Mouse (Mus musculus): Measurements from ENCODE around the gene Fiz1. TPM values are rescaled to one million over a fixed set of nuclear protein-coding genes. Genes with fewer than 3 reads are reported as not detected.
A peak's percentile ranks its signal among the peaks of the same experiment; 100 is the strongest.

The Fiz1 gene
- polyA plus RNA-seq, 1 experiment from 2014 or later, result 46.4 TPM

DNA sequence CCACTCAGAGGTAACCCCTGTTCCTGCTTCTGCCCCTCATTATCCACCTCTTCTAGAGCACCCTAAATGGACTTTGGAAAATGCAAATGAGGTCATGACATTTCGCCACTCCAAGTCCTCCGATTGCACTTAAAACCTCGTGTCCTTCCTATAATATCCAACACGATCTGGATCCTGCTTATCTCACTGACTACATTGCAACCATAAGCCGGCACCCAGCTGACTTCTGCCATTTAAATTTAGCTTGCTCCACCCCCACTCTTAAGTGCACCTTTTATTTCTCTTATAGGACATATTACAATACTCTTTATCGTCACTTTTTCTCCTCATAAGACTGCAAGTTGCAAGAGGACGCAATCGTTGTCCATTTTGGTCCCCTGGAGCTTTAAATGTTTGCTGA is 23.0 kb upstream of the Fiz1 start:
- H3K27ac ChIP-seq (ENCODE audit: low read depth), result peak overlapping the region; percentile 96
- WGBS, result 81% methylated on average over 8 of the region's 8 CpGs
- peak overlapping the region; percentile 68 for H3K4me2 ChIP-seq
- DNase-seq, result no peak
- no peaks in the 10 kb centered on the region for H3K4me1 ChIP-seq (ENCODE audit: insufficient read depth)
- TF ChIP-seq CTCF (IDR thresholded peaks at IDR 0.05; ENCODE audit: low read depth), result no peak
- 0 out of 2 replicates have a peak overlapping the region, but pooled peaks have one; percentile 70 for H3K9ac ChIP-seq
- peaks cover 1% of the 10 kb centered on the region; the same call in 1 of the 2 replicates for H3K9me3 ChIP-seq (ENCODE audit: low read depth, low read length)
- peak overlapping the region; percentile 62 for H3K4me3 ChIP-seq (ENCODE audit: low read depth, low read length)
- no peak for ATAC-seq (ENCODE audit: insufficient read depth)
- H3K36me3 ChIP-seq (ENCODE audit: insufficient read depth), result peaks cover 33% of the 10 kb centered on the region
- no peaks in the 10 kb centered on the region for H3K27me3 ChIP-seq (ENCODE audit: insufficient read depth, low read length)

DNA sequence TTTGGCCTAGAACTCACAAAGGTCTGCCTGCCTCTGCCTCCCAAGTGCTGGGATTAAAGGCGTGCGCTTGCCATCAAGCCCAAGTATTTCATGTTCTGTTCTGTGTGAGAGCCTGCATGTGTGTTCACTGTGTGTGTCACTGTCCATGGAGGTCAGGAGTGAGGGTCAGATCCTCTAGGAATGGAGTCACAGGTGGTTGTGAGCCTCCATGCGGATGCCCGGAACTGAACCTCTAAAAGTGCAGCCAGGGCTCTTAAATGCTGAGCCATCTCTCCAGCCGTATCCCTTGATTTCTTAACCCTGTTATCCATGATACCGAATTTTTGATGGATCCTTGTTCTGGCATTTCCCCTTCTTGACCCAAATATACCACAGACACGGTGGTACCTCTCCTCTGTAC is 22.5 kb upstream of the Fiz1 start:
- DNase-seq, result no peak
- Histone ChIP-seq H3K27ac (ENCODE audit: low read depth) (no peak overlapping the region), H3K9ac (no peak overlapping the region), H3K27me3 (ENCODE audit: insufficient read depth, low read length) (no peaks in the 10 kb centered on the region), H3K4me3 (ENCODE audit: low read depth, low read length) (no peak overlapping the region), H3K9me3 (ENCODE audit: low read depth, low read length) (peaks cover 6% of the 10 kb centered on the region), H3K36me3 (ENCODE audit: insufficient read depth) (peaks cover 37% of the 10 kb centered on the region), H3K4me2 (no peak overlapping the region), H3K4me1 (ENCODE audit: insufficient read depth) (no peaks in the 10 kb centered on the region)
- TF ChIP-seq CTCF (IDR thresholded peaks at IDR 0.05; ENCODE audit: low read depth), result no peak
- WGBS, result 90% methylated on average over 7 of the region's 7 CpGs
- no peak for ATAC-seq (ENCODE audit: insufficient read depth)

DNA sequence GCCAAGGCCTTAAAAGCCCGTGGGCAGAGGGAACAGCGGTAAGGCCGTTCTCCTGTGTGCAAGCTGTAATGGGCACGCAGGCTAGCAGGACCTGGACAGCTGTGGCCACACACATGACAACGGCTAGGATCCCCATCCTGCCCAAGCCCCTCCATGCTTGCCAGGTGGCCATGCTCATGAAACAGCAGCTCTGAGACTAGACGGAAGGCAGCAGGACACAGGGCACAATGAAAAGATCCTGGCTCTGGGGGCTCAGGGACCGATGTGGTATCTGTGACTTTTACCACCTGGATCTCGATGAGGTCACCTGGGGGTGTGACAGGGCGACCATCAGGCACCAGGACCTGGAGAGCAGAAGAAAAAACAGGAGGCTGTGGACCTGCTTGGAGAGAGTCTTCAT is 21.6 kb upstream of the Fiz1 start:
- DNase-seq, result no peak
- H3K9me3 ChIP-seq (ENCODE audit: low read depth, low read length), result peaks cover 15% of the 10 kb centered on the region
- H3K36me3 ChIP-seq (ENCODE audit: insufficient read depth), result peaks cover 46% of the 10 kb centered on the region
- H3K4me2 ChIP-seq, result no peak overlapping the region
- no peak for ATAC-seq (ENCODE audit: insufficient read depth)
- no peak overlapping the region for H3K4me3 ChIP-seq (ENCODE audit: low read depth, low read length)
- no peak overlapping the region for H3K9ac ChIP-seq
- H3K4me1 ChIP-seq (ENCODE audit: insufficient read depth), result no peaks in the 10 kb centered on the region
- H3K27me3 ChIP-seq (ENCODE audit: insufficient read depth, low read length), result no peaks in the 10 kb centered on the region
- 86% methylated on average over 9 of the region's 9 CpGs for WGBS
- TF ChIP-seq CTCF (IDR thresholded peaks at IDR 0.05; ENCODE audit: low read depth), result no peak
- H3K27ac ChIP-seq (ENCODE audit: low read depth), result no peak overlapping the region

DNA sequence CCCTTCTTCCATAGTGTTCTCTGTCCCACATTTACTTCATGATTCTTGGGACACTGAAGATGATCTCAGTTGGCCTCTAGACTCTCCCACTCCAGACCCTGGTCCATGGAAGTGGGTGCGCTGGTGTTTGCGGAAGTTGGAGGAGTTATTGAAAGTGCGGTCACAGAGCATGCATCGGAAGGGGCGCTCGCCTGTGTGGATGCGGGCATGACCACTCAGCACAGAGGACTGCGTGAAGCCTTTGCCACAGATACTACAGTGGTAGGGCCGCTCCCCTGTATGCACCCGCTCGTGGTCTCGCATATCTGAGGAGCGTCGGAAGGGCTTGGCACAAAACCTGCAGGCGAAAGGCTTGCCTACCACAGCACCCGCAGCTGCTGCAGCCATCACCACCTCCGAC is 21.1 kb upstream of the Fiz1 start:
- H3K27ac ChIP-seq (ENCODE audit: low read depth), result no peak overlapping the region
- TF ChIP-seq CTCF (IDR thresholded peaks at IDR 0.05; ENCODE audit: low read depth), result no peak
- H3K4me2 ChIP-seq, result no peak overlapping the region
- no peak overlapping the region for H3K4me3 ChIP-seq (ENCODE audit: low read depth, low read length)
- 95% methylated on average over 17 of the region's 17 CpGs for WGBS
- peaks cover 51% of the 10 kb centered on the region for H3K36me3 ChIP-seq (ENCODE audit: insufficient read depth)
- peaks cover 20% of the 10 kb centered on the region for H3K9me3 ChIP-seq (ENCODE audit: low read depth, low read length)
- H3K9ac ChIP-seq, result no peak overlapping the region
- no peaks in the 10 kb centered on the region for H3K27me3 ChIP-seq (ENCODE audit: insufficient read depth, low read length)
- DNase-seq (no peak), ATAC-seq (ENCODE audit: insufficient read depth) (no peak)
- no peaks in the 10 kb centered on the region for H3K4me1 ChIP-seq (ENCODE audit: insufficient read depth)

DNA sequence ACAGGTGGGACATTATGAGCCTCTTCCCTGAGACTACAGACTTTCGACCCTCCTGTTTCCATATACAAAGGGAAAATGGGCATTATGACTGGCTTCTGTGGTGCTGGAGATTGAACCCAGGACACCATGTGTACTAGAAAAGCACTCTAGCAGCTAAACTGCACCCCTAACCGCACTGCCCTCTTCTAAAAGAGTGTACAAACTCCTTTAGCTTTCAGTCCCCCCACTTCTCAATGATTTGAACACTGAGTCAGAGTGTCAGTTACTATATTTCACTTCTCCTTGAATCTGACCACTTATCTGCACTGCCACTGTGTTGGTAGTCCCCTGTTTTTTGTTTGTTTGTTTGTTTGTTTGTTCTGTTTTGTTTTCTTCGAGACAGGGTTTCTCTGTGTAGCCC is 19.3 kb upstream of the Fiz1 start, which contains the start of gene 4632433K11Rik:
Gene 4632433K11Rik, plus strand, starts transcription at position 301 of the 400 bp plus-strand sequence.
- no peak within 1 kb of the TSS for H3K4me3 ChIP-seq (ENCODE audit: low read depth, low read length)
- no peak within 1 kb of the TSS for H3K27ac ChIP-seq (ENCODE audit: low read depth)
- no peaks in the 10 kb centered on the region for H3K27me3 ChIP-seq (ENCODE audit: insufficient read depth, low read length)
- ATAC-seq (ENCODE audit: insufficient read depth) (no peak), DNase-seq (no peak)
- no peak within 1 kb of the TSS for H3K9ac ChIP-seq
- H3K9me3 ChIP-seq (ENCODE audit: low read depth, low read length), result peaks cover 38% of the 10 kb centered on the region
- TF ChIP-seq CTCF (IDR thresholded peaks at IDR 0.05; ENCODE audit: low read depth), result no peak
- H3K36me3 ChIP-seq (ENCODE audit: insufficient read depth), result peaks cover 69% of the 10 kb centered on the region
- WGBS, result 85% methylated on average over 3 of the region's 3 CpGs
- no peaks in the 10 kb centered on the region for H3K4me1 ChIP-seq (ENCODE audit: insufficient read depth)
- no peak within 1 kb of the TSS for H3K4me2 ChIP-seq

DNA sequence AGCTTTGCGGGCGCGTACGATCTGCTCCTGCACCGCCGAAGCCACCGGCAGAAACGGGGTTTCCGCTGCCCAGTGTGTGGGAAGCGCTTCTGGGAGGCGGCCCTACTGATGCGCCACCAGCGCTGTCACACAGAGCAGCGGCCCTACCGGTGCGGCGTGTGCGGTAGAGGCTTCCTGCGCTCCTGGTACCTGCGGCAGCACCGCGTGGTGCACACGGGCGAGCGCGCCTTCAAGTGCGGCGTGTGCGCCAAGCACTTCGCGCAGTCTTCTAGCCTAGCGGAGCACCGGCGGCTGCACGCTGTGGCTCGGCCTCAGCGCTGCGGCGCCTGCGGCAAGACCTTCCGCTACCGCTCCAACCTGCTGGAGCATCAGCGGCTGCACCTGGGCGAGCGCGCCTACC is 17.0 kb upstream of the Fiz1 start:
- Histone ChIP-seq H3K9me3 (ENCODE audit: low read depth, low read length) (peaks cover 40% of the 10 kb centered on the region), H3K9ac (no peak overlapping the region), H3K27ac (ENCODE audit: low read depth) (no peak overlapping the region), H3K4me2 (no peak overlapping the region), H3K4me3 (ENCODE audit: low read depth, low read length) (no peak overlapping the region), H3K4me1 (ENCODE audit: insufficient read depth) (no peaks in the 10 kb centered on the region), H3K36me3 (ENCODE audit: insufficient read depth) (peaks cover 83% of the 10 kb centered on the region), H3K27me3 (ENCODE audit: insufficient read depth, low read length) (no peaks in the 10 kb centered on the region)
- 84% methylated on average over 46 of the region's 46 CpGs for WGBS
- no peak for TF ChIP-seq CTCF (IDR thresholded peaks at IDR 0.05; ENCODE audit: low read depth)
- ATAC-seq (ENCODE audit: insufficient read depth), result no peak
- DNase-seq, result no peak

DNA sequence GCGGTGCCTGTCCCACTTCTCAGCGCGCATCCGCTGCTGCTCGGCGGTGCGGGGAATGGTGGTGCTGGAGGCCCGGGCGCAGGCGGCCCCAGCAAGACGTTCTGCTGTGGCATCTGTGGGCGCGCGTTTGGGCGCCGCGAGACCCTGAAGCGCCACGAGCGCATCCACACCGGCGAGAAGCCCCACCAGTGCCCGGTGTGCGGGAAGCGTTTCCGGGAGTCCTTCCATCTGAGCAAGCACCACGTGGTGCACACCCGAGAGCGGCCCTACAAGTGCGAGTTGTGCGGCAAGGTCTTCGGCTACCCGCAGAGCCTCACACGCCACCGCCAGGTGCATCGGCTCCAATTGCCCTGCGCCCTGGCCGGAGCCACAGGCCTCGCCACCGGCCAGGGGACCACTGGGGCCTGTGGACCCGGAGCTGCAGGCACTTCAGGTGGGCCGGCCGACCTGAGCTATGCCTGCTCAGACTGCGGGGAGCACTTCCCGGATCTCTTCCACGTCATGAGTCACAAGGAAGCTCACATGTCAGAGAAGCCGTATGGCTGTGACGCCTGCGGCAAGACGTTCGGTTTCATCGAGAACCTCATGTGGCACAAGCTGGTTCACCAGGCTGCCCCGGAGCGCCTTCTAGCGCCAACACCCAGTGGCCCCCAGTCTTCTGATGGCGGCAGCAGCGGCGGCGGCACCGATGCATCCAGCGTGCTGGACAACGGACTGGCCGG is 16.2 kb upstream of the Fiz1 start:
- 84% methylated on average over 63 of the region's 63 CpGs for WGBS
- TF ChIP-seq CTCF (IDR thresholded peaks at IDR 0.05; ENCODE audit: low read depth), result no peak
- H3K4me3 ChIP-seq (ENCODE audit: low read depth, low read length), result no peak overlapping the region

More for the DNA sequence above, 16.2 kb upstream of the Fiz1 start:
- Histone ChIP-seq H3K9ac (no peak overlapping the region), H3K36me3 (ENCODE audit: insufficient read depth) (peaks cover 83% of the 10 kb centered on the region), H3K27ac (ENCODE audit: low read depth) (no peak overlapping the region), H3K27me3 (ENCODE audit: insufficient read depth, low read length) (no peaks in the 10 kb centered on the region), H3K4me2 (no peak overlapping the region), H3K4me1 (ENCODE audit: insufficient read depth) (no peaks in the 10 kb centered on the region), H3K9me3 (ENCODE audit: low read depth, low read length) (peaks cover 40% of the 10 kb centered on the region)
- DNase-seq (no peak), ATAC-seq (ENCODE audit: insufficient read depth) (no peak)
